Mouse (Mus musculus): ENCODE results near the gene Trpv4. TPM values are rescaled to one million over a fixed set of nuclear protein-coding genes. Genes with fewer than 3 reads are reported as not detected.
A peak's percentile ranks its signal among the peaks of the same experiment; 100 is the strongest.

Trpv4 gene
- polyA plus RNA-seq, 1 experiment from 2014 or later = 0.26 TPM

- Histone ChIP-seq H3K4me2 (no peak overlapping the region), H3K4me3 (ENCODE audit: low read depth, low read length) (no peak overlapping the region), H3K36me3 (ENCODE audit: control insufficient read depth, insufficient read depth, low read length) (no peaks in the 10 kb centered on the region), H3K27ac (ENCODE audit: low read depth, low read length) (no peak overlapping the region), H3K4me1 (ENCODE audit: control insufficient read depth, insufficient read depth, low read length) (peaks cover 15% of the 10 kb centered on the region), H3K9ac (ENCODE audit: low read length) (no peak overlapping the region), H3K27me3 (ENCODE audit: control insufficient read depth, insufficient read depth, low read length) (no peaks in the 10 kb centered on the region), H3K9me3 (ENCODE audit: control insufficient read depth, low read length) (no peaks in the 10 kb centered on the region)
- DNase-seq (ENCODE audit: low spot score, missing footprints) = no peak
- WGBS = 84% methylated on average over 8 of the region's 8 CpGs
- ATAC-seq (ENCODE audit: low FRiP score) = no peak
Observed at GRCm38 (mm10) chr5:114602012-114602411, 56.2 kb downstream of the Trpv4 start.

- ATAC-seq (ENCODE audit: low FRiP score) (no peak), DNase-seq (ENCODE audit: low spot score, missing footprints) (no peak)
- no peak overlapping the region for H3K27ac ChIP-seq (ENCODE audit: low read depth, low read length)
- peaks cover 20% of the 10 kb centered on the region for H3K4me1 ChIP-seq (ENCODE audit: control insufficient read depth, insufficient read depth, low read length)
- H3K9me3 ChIP-seq (ENCODE audit: control insufficient read depth, low read length) = no peaks in the 10 kb centered on the region
- peaks cover 3% of the 10 kb centered on the region; the same call in 1 of the 2 replicates for H3K36me3 ChIP-seq (ENCODE audit: control insufficient read depth, insufficient read depth, low read length)
- no peak overlapping the region for H3K9ac ChIP-seq (ENCODE audit: low read length)
- H3K4me2 ChIP-seq = no peak overlapping the region
- no peak overlapping the region for H3K4me3 ChIP-seq (ENCODE audit: low read depth, low read length)
- no peaks in the 10 kb centered on the region for H3K27me3 ChIP-seq (ENCODE audit: control insufficient read depth, insufficient read depth, low read length)
- WGBS = 74% methylated on average over 6 of the region's 6 CpGs
Observed at GRCm38 (mm10) chr5:114597652-114598051, 60.6 kb downstream of the Trpv4 start.

- Histone ChIP-seq H3K27ac (ENCODE audit: low read depth, low read length) (no peak overlapping the region), H3K9me3 (ENCODE audit: control insufficient read depth, low read length) (no peaks in the 10 kb centered on the region), H3K4me2 (no peak overlapping the region), H3K36me3 (ENCODE audit: control insufficient read depth, insufficient read depth, low read length) (peaks cover 3% of the 10 kb centered on the region; the same call in 1 of the 2 replicates), H3K4me1 (ENCODE audit: control insufficient read depth, insufficient read depth, low read length) (peaks cover 24% of the 10 kb centered on the region), H3K4me3 (ENCODE audit: low read depth, low read length) (no peak overlapping the region), H3K9ac (ENCODE audit: low read length) (no peak overlapping the region), H3K27me3 (ENCODE audit: control insufficient read depth, insufficient read depth, low read length) (no peaks in the 10 kb centered on the region)
- WGBS = 79% methylated on average over 8 of the region's 8 CpGs
- DNase-seq (ENCODE audit: low spot score, missing footprints) (no peak), ATAC-seq (ENCODE audit: low FRiP score) (no peak)
Observed at GRCm38 (mm10) chr5:114597222-114597621, 61.0 kb downstream of the Trpv4 start.

- WGBS = 26% methylated on average over 10 of the region's 10 CpGs
- ATAC-seq (ENCODE audit: low FRiP score) = peak; percentile 54; the same call in 1 of the 2 replicates
Observed at GRCm38 (mm10) chr5:114596604-114597003, 61.6 kb downstream of the Trpv4 start.

GRCm38 (mm10) chr5:114594741-114595241 lies 63.4 kb downstream of the Trpv4 start:
- Histone ChIP-seq H3K4me1 (ENCODE audit: control insufficient read depth, insufficient read depth, low read length) (peaks cover 49% of the 10 kb centered on the region), H3K9ac (ENCODE audit: low read length) (no peak overlapping the region), H3K9me3 (ENCODE audit: control insufficient read depth, low read length) (no peaks in the 10 kb centered on the region), H3K36me3 (ENCODE audit: control insufficient read depth, insufficient read depth, low read length) (peaks cover 3% of the 10 kb centered on the region; the same call in 1 of the 2 replicates), H3K4me3 (ENCODE audit: low read depth, low read length) (no peak overlapping the region), H3K27ac (ENCODE audit: low read depth, low read length) (no peak overlapping the region), H3K27me3 (ENCODE audit: control insufficient read depth, insufficient read depth, low read length) (no peaks in the 10 kb centered on the region), H3K4me2 (no peak overlapping the region)
- DNase-seq (ENCODE audit: low spot score, missing footprints) (no peak), ATAC-seq (ENCODE audit: low FRiP score) (no peak)
- WGBS = 81% methylated on average over 15 of the region's 15 CpGs

More at GRCm38 (mm10) chr5:114596604-114597003, 61.6 kb downstream of the Trpv4 start:
- H3K27ac ChIP-seq (ENCODE audit: low read depth, low read length) = 0 out of 2 replicates have a peak overlapping the region, but pooled peaks have one; percentile 6
- no peaks in the 10 kb centered on the region for H3K27me3 ChIP-seq (ENCODE audit: control insufficient read depth, insufficient read depth, low read length)
- H3K4me2 ChIP-seq = no peak overlapping the region
- no peak overlapping the region for H3K9ac ChIP-seq (ENCODE audit: low read length)
- peaks cover 3% of the 10 kb centered on the region; the same call in 1 of the 2 replicates for H3K36me3 ChIP-seq (ENCODE audit: control insufficient read depth, insufficient read depth, low read length)
- H3K4me1 ChIP-seq (ENCODE audit: control insufficient read depth, insufficient read depth, low read length) = peaks cover 31% of the 10 kb centered on the region
- H3K9me3 ChIP-seq (ENCODE audit: control insufficient read depth, low read length) = no peaks in the 10 kb centered on the region
- DNase-seq (ENCODE audit: low spot score, missing footprints) = no peak
- no peak overlapping the region for H3K4me3 ChIP-seq (ENCODE audit: low read depth, low read length)

GRCm38 (mm10) chr5:114593949-114594348 lies 64.3 kb downstream of the Trpv4 start:
- peaks cover 3% of the 10 kb centered on the region; the same call in 1 of the 2 replicates for H3K36me3 ChIP-seq (ENCODE audit: control insufficient read depth, insufficient read depth, low read length)
- DNase-seq (ENCODE audit: low spot score, missing footprints) = no peak
- no peaks in the 10 kb centered on the region for H3K27me3 ChIP-seq (ENCODE audit: control insufficient read depth, insufficient read depth, low read length)
- ATAC-seq (ENCODE audit: low FRiP score) = no peak
- WGBS = 92% methylated on average over 5 of the region's 5 CpGs
- no peak overlapping the region for H3K27ac ChIP-seq (ENCODE audit: low read depth, low read length)
- H3K4me3 ChIP-seq (ENCODE audit: low read depth, low read length) = no peak overlapping the region
- no peaks in the 10 kb centered on the region for H3K9me3 ChIP-seq (ENCODE audit: control insufficient read depth, low read length)
- H3K4me2 ChIP-seq = no peak overlapping the region
- no peak overlapping the region for H3K9ac ChIP-seq (ENCODE audit: low read length)
- peaks cover 57% of the 10 kb centered on the region for H3K4me1 ChIP-seq (ENCODE audit: control insufficient read depth, insufficient read depth, low read length)

GRCm38 (mm10) chr5:114593161-114593821 lies 64.9 kb downstream of the Trpv4 start:
- Histone ChIP-seq H3K9ac (ENCODE audit: low read length) (no peak overlapping the region), H3K36me3 (ENCODE audit: control insufficient read depth, insufficient read depth, low read length) (peaks cover 3% of the 10 kb centered on the region; the same call in 1 of the 2 replicates), H3K4me1 (ENCODE audit: control insufficient read depth, insufficient read depth, low read length) (peaks cover 64% of the 10 kb centered on the region), H3K4me3 (ENCODE audit: low read depth, low read length) (no peak overlapping the region), H3K27me3 (ENCODE audit: control insufficient read depth, insufficient read depth, low read length) (no peaks in the 10 kb centered on the region), H3K27ac (ENCODE audit: low read depth, low read length) (no peak overlapping the region), H3K4me2 (no peak overlapping the region), H3K9me3 (ENCODE audit: control insufficient read depth, low read length) (no peaks in the 10 kb centered on the region)
- ATAC-seq (ENCODE audit: low FRiP score) (no peak), DNase-seq (ENCODE audit: low spot score, missing footprints) (no peak)
- WGBS = 64% methylated on average over 12 of the region's 12 CpGs

GRCm38 (mm10) chr5:114592463-114593160 lies 65.6 kb downstream of the Trpv4 start:
- H3K9me3 ChIP-seq (ENCODE audit: control insufficient read depth, low read length) = no peaks in the 10 kb centered on the region
- H3K9ac ChIP-seq (ENCODE audit: low read length) = peak overlapping the region; percentile 4; the same call in 1 of the 2 replicates
- no peak for ATAC-seq (ENCODE audit: low FRiP score)
- 67% methylated on average over 19 of the region's 19 CpGs for WGBS
- DNase-seq (ENCODE audit: low spot score, missing footprints) = no peak
- H3K4me1 ChIP-seq (ENCODE audit: control insufficient read depth, insufficient read depth, low read length) = peaks cover 69% of the 10 kb centered on the region
- H3K4me3 ChIP-seq (ENCODE audit: low read depth, low read length) = no peak overlapping the region
- 0 out of 2 replicates have a peak overlapping the region, but pooled peaks have one; percentile 27 for H3K27ac ChIP-seq (ENCODE audit: low read depth, low read length)
- H3K27me3 ChIP-seq (ENCODE audit: control insufficient read depth, insufficient read depth, low read length) = no peaks in the 10 kb centered on the region
- peaks cover 3% of the 10 kb centered on the region; the same call in 1 of the 2 replicates for H3K36me3 ChIP-seq (ENCODE audit: control insufficient read depth, insufficient read depth, low read length)
- no peak overlapping the region for H3K4me2 ChIP-seq

GRCm38 (mm10) chr5:114591151-114591561 lies 67.1 kb downstream of the Trpv4 start:
- WGBS = 34% methylated on average over 15 of the region's 15 CpGs
- Histone ChIP-seq H3K36me3 (ENCODE audit: control insufficient read depth, insufficient read depth, low read length) (peaks cover 3% of the 10 kb centered on the region; the same call in 1 of the 2 replicates), H3K27me3 (ENCODE audit: control insufficient read depth, insufficient read depth, low read length) (no peaks in the 10 kb centered on the region), H3K9ac (ENCODE audit: low read length) (no peak overlapping the region), H3K4me3 (ENCODE audit: low read depth, low read length) (no peak overlapping the region), H3K27ac (ENCODE audit: low read depth, low read length) (peak overlapping the region; percentile 68), H3K4me1 (ENCODE audit: control insufficient read depth, insufficient read depth, low read length) (peaks cover 69% of the 10 kb centered on the region), H3K4me2 (no peak overlapping the region), H3K9me3 (ENCODE audit: control insufficient read depth, low read length) (no peaks in the 10 kb centered on the region)
- ATAC-seq (ENCODE audit: low FRiP score) (peak; percentile 56), DNase-seq (ENCODE audit: low spot score, missing footprints) (no peak)

All from midbrain, embryonic 11.5 days (tissue).